Mouse (Mus musculus): ENCODE data around the gene Syngr3. TPM values are rescaled to one million over a fixed set of nuclear protein-coding genes. Genes with fewer than 3 reads are reported as not detected.
A peak's percentile ranks its signal among the peaks of the same experiment; 100 is the strongest.

Gene Syngr3
- polyA plus RNA-seq, 1 experiment from 2014 or later: 1.9 TPM

- H3K4me3 ChIP-seq (ENCODE audit: low read length): peak within 1 kb of the TSS; percentile 90
- H3K27me3 ChIP-seq (ENCODE audit: control insufficient read depth, insufficient read depth, low read depth, low read length): no peaks in the 10 kb centered on the region
- H3K4me2 ChIP-seq (ENCODE audit: low read depth, low read length): peak within 1 kb of the TSS; percentile 79
- peaks cover 7% of the 10 kb centered on the region for H3K4me1 ChIP-seq (replicated peaks; ENCODE audit: control insufficient read depth, insufficient read depth, low read length)
- no peaks in the 10 kb centered on the region for H3K9me3 ChIP-seq (ENCODE audit: control insufficient read depth, low read length)
- 3% methylated on average over 32 of the region's 32 CpGs for WGBS
- peak within 1 kb of the TSS; percentile 86 for H3K9ac ChIP-seq (ENCODE audit: low read length)
- peak; percentile 88 for ATAC-seq (ENCODE audit: low read depth)
- H3K36me3 ChIP-seq (ENCODE audit: control insufficient read depth, insufficient read depth, low read length): peaks cover 12% of the 10 kb centered on the region
- peak within 1 kb of the TSS; percentile 86 for H3K27ac ChIP-seq (ENCODE audit: low read length)
Measured at GRCm38 (mm10) chr17:24706982-24707800, 17.4 kb upstream of the Syngr3 start, which contains the start of gene Tbl3. Gene Tbl3, minus strand, starts transcription at chr17:24707660.

- no peak for ATAC-seq (ENCODE audit: low read depth)
- Histone ChIP-seq H3K9me3 (ENCODE audit: control insufficient read depth, low read length) (no peaks in the 10 kb centered on the region), H3K36me3 (ENCODE audit: control insufficient read depth, insufficient read depth, low read length) (peaks cover 24% of the 10 kb centered on the region), H3K27ac (ENCODE audit: low read length) (no peak overlapping the region), H3K27me3 (ENCODE audit: control insufficient read depth, insufficient read depth, low read depth, low read length) (no peaks in the 10 kb centered on the region), H3K4me2 (ENCODE audit: low read depth, low read length) (no peak overlapping the region), H3K4me3 (ENCODE audit: low read length) (no peak overlapping the region), H3K9ac (ENCODE audit: low read length) (no peak overlapping the region), H3K4me1 (replicated peaks; ENCODE audit: control insufficient read depth, insufficient read depth, low read length) (peaks cover 7% of the 10 kb centered on the region)
- WGBS: 90% methylated on average over 3 of the region's 3 CpGs
Measured at GRCm38 (mm10) chr17:24705821-24706220, 16.1 kb upstream of the Syngr3 start.

GRCm38 (mm10) chr17:24701251-24701650 is 11.5 kb upstream of the Syngr3 start:
- H3K4me3 ChIP-seq (ENCODE audit: low read length): no peak overlapping the region
- no peak for ATAC-seq (ENCODE audit: low read depth)
- H3K36me3 ChIP-seq (ENCODE audit: control insufficient read depth, insufficient read depth, low read length): peaks cover 28% of the 10 kb centered on the region
- H3K9me3 ChIP-seq (ENCODE audit: control insufficient read depth, low read length): no peaks in the 10 kb centered on the region
- H3K27ac ChIP-seq (ENCODE audit: low read length): no peak overlapping the region
- peaks cover 18% of the 10 kb centered on the region for H3K4me1 ChIP-seq (replicated peaks; ENCODE audit: control insufficient read depth, insufficient read depth, low read length)
- no peak overlapping the region for H3K4me2 ChIP-seq (ENCODE audit: low read depth, low read length)
- H3K9ac ChIP-seq (ENCODE audit: low read length): no peak overlapping the region
- H3K27me3 ChIP-seq (ENCODE audit: control insufficient read depth, insufficient read depth, low read depth, low read length): no peaks in the 10 kb centered on the region
- WGBS: 88% methylated on average over 9 of the region's 9 CpGs

- H3K27me3 ChIP-seq (ENCODE audit: control insufficient read depth, insufficient read depth, low read depth, low read length): no peaks in the 10 kb centered on the region
- H3K27ac ChIP-seq (ENCODE audit: low read length): no peak overlapping the region
- WGBS: 62% methylated on average over 2 of the region's 2 CpGs
- no peak for ATAC-seq (ENCODE audit: low read depth)
- H3K36me3 ChIP-seq (ENCODE audit: control insufficient read depth, insufficient read depth, low read length): peaks cover 24% of the 10 kb centered on the region
- H3K4me3 ChIP-seq (ENCODE audit: low read length): no peak overlapping the region
- H3K9me3 ChIP-seq (ENCODE audit: control insufficient read depth, low read length): no peaks in the 10 kb centered on the region
- no peak overlapping the region for H3K9ac ChIP-seq (ENCODE audit: low read length)
- no peak overlapping the region for H3K4me2 ChIP-seq (ENCODE audit: low read depth, low read length)
- H3K4me1 ChIP-seq (replicated peaks; ENCODE audit: control insufficient read depth, insufficient read depth, low read length): peaks cover 22% of the 10 kb centered on the region
Measured at GRCm38 (mm10) chr17:24699473-24699872, 9.7 kb upstream of the Syngr3 start.

- Histone ChIP-seq H3K4me1 (replicated peaks; ENCODE audit: control insufficient read depth, insufficient read depth, low read length) (peaks cover 22% of the 10 kb centered on the region), H3K27ac (ENCODE audit: low read length) (peak overlapping the region; percentile 47; the same call in 1 of the 2 replicates), H3K9me3 (ENCODE audit: control insufficient read depth, low read length) (no peaks in the 10 kb centered on the region), H3K9ac (ENCODE audit: low read length) (no peak overlapping the region), H3K4me2 (ENCODE audit: low read depth, low read length) (peak overlapping the region; percentile 33; the same call in 1 of the 2 replicates), H3K4me3 (ENCODE audit: low read length) (no peak overlapping the region), H3K27me3 (ENCODE audit: control insufficient read depth, insufficient read depth, low read depth, low read length) (no peaks in the 10 kb centered on the region), H3K36me3 (ENCODE audit: control insufficient read depth, insufficient read depth, low read length) (peaks cover 20% of the 10 kb centered on the region)
- ATAC-seq (ENCODE audit: low read depth): no peak
- 57% methylated on average over 9 of the region's 9 CpGs for WGBS
Measured at GRCm38 (mm10) chr17:24698715-24699114, 9.0 kb upstream of the Syngr3 start.

- Histone ChIP-seq H3K27me3 (ENCODE audit: control insufficient read depth, insufficient read depth, low read depth, low read length) (no peaks in the 10 kb centered on the region), H3K4me3 (ENCODE audit: low read length) (no peak overlapping the region), H3K4me1 (replicated peaks; ENCODE audit: control insufficient read depth, insufficient read depth, low read length) (peaks cover 22% of the 10 kb centered on the region), H3K36me3 (ENCODE audit: control insufficient read depth, insufficient read depth, low read length) (peaks cover 20% of the 10 kb centered on the region), H3K27ac (ENCODE audit: low read length) (peak overlapping the region; percentile 47), H3K9me3 (ENCODE audit: control insufficient read depth, low read length) (no peaks in the 10 kb centered on the region), H3K4me2 (ENCODE audit: low read depth, low read length) (peak overlapping the region; percentile 33; the same call in 1 of the 2 replicates), H3K9ac (ENCODE audit: low read length) (no peak overlapping the region)
- 16% methylated on average over 5 of the region's 5 CpGs for WGBS
- no peak for ATAC-seq (ENCODE audit: low read depth)
Measured at GRCm38 (mm10) chr17:24697985-24698384, 8.2 kb upstream of the Syngr3 start.

GRCm38 (mm10) chr17:24696011-24696697 is 6.4 kb upstream of the Syngr3 start, which contains the start of the genes Gfer and Noxo1:
Gene Gfer, minus strand, starts transcription at chr17:24696156.
Gene Noxo1, plus strand, starts transcription at chr17:24696234.
- H3K9me3 ChIP-seq (ENCODE audit: control insufficient read depth, low read length): no peaks in the 10 kb centered on the region
- no peaks in the 10 kb centered on the region for H3K27me3 ChIP-seq (ENCODE audit: control insufficient read depth, insufficient read depth, low read depth, low read length)
- peaks cover 14% of the 10 kb centered on the region for H3K36me3 ChIP-seq (ENCODE audit: control insufficient read depth, insufficient read depth, low read length)
- ATAC-seq (ENCODE audit: low read depth): peak; percentile 95
- under 1% methylated on average over 51 of the region's 76 CpGs for WGBS
- peak within 1 kb of the TSS; percentile 92 for H3K9ac ChIP-seq (ENCODE audit: low read length)
- H3K27ac ChIP-seq (ENCODE audit: low read length): peak within 1 kb of the TSS; percentile 89
- peak within 1 kb of the TSS; percentile 89 for H3K4me3 ChIP-seq (ENCODE audit: low read length)
- H3K4me1 ChIP-seq (replicated peaks; ENCODE audit: control insufficient read depth, insufficient read depth, low read length): peaks cover 22% of the 10 kb centered on the region
- H3K4me2 ChIP-seq (ENCODE audit: low read depth, low read length): peak within 1 kb of the TSS; percentile 88

GRCm38 (mm10) chr17:24695326-24696010 is 5.7 kb upstream of the Syngr3 start:
- peaks cover 3% of the 10 kb centered on the region for H3K27me3 ChIP-seq (ENCODE audit: control insufficient read depth, insufficient read depth, low read depth, low read length)
- no peak; the same call in 1 of the 2 replicates for ATAC-seq (ENCODE audit: low read depth)
- peak overlapping the region; percentile 88 for H3K4me2 ChIP-seq (ENCODE audit: low read depth, low read length)
- peak overlapping the region; percentile 89 for H3K27ac ChIP-seq (ENCODE audit: low read length)
- peak overlapping the region; percentile 89 for H3K4me3 ChIP-seq (ENCODE audit: low read length)
- H3K9me3 ChIP-seq (ENCODE audit: control insufficient read depth, low read length): no peaks in the 10 kb centered on the region
- WGBS: 6% methylated on average over 47 of the region's 51 CpGs
- peaks cover 22% of the 10 kb centered on the region for H3K4me1 ChIP-seq (replicated peaks; ENCODE audit: control insufficient read depth, insufficient read depth, low read length)
- peaks cover 9% of the 10 kb centered on the region; the same call in 1 of the 2 replicates for H3K36me3 ChIP-seq (ENCODE audit: control insufficient read depth, insufficient read depth, low read length)
- H3K9ac ChIP-seq (ENCODE audit: low read length): peak overlapping the region; percentile 92

Measured in lung, embryonic 16.5 days (tissue).